Mouse (Mus musculus) left cerebral cortex, adult 2 months (tissue): ENCODE measurements around the gene Nol6. TPM values are rescaled to one million over a fixed set of nuclear protein-coding genes. Genes with fewer than 3 reads are reported as not detected.
"Not testable (repeated sequence)": the region's sequence is repeated elsewhere in the genome, so short reads cannot be mapped to it uniquely, and the experiment has no call there.

ENCODE experiments used
- DNase-seq, 2 experiments: peaks; one replicate each; pipeline ENCODE4 v3.0.0; 2021 to 2022; ENCODE audit warnings: low spot score in 2 of 2, mixed read lengths in 1 of 2; ENCODE audit errors: extremely low spot score in 1 of 2
- H3K27ac ChIP-seq: fragments of 200-600 bp; 2 replicates; pipeline ENCODE4 v1.8.1; 2022
- H3K4me3 ChIP-seq: fragments of 200-600 bp; 2 replicates; pipeline ENCODE4 v1.8.1; 2022
- CTCF ChIP-seq: fragments of 200-600 bp; IDR thresholded peaks from 2 replicates; pipeline ENCODE4 v1.8.1; 2022; ENCODE audit warnings: antibody characterized with exemption, mild to moderate bottlenecking, moderate library complexity
- intact Hi-C: fragments of 180-260 bp; cut with DNase I; formaldehyde crosslinking; loops from one replicate; pipeline ENCODE4 v1.15.1; 2025
- total RNA-seq, 2 experiments: library from RNA; stranded (reverse); gene quantifications; 2 replicates each; pipeline ENCODE4 v1.2.3; 2021

The Nol6 gene
- total RNA-seq, 2 experiments from 2014 or later = 91.4 to 97.4 TPM

GRCm38 (mm10) chr4:41094361-41094760 is 29.9 kb downstream of the Nol6 start:
- H3K4me3 ChIP-seq = no peak overlapping the region
- intact Hi-C loops = no loop called here
- no peak overlapping the region for H3K27ac ChIP-seq
- DNase-seq = no peak
- TF ChIP-seq CTCF = no peak

DNA sequence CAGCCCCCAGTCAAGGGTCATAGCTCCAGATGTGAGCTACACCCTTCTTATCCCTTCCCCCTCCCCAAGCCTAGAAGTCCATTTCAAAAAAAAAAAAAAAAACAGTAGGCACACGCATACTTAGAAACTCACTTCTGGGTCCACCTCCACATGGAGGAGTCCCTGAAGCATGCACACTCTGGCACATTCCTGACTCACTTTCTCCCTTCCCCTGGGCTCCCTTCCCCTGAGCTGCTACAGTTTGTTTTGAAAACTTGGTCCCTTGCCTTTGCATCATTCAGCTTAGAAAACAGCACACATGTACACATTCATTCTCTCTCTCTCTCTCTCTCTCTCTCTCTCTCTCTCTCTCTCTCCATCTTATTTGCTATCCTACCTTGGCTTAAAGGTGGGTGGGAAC is 31.3 kb downstream of the Nol6 start:
- intact Hi-C loops = no loop called here
- no peak overlapping the region for H3K4me3 ChIP-seq
- TF ChIP-seq CTCF = no peak
- no peak for DNase-seq
- H3K27ac ChIP-seq = no peak overlapping the region

DNA sequence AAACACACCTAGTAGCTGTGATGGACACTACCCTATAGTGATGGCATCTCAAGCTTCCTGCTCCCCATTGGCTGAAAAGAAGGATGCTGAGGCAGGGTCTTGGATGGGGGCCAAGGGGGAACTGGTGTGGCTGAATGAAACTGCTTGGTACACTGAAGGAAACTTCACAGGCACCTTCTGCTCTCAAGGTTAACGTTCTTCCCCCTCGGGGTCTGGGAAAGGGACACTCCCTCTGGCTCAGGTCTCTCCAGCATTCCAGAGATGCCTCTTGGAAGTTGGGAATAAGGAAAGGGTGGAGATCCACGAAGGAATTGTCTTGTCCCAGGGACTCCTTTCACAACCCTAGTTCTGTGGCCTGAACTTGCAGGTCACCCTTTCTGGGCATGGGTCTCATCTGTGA is 32.9 kb downstream of the Nol6 start:
- intact Hi-C loops = no loop called here
- no peak for TF ChIP-seq CTCF

GRCm38 (mm10) chr4:41089705-41090104 is 34.5 kb downstream of the Nol6 start:
- TF ChIP-seq CTCF = no peak
- intact Hi-C loops = no loop called here
- no peak for DNase-seq
- no peak overlapping the region for H3K27ac ChIP-seq
- H3K4me3 ChIP-seq = no peak overlapping the region

More for the DNA sequence above, 32.9 kb downstream of the Nol6 start:
- no peak overlapping the region for H3K27ac ChIP-seq
- H3K4me3 ChIP-seq = no peak overlapping the region
- no peak for DNase-seq

DNA sequence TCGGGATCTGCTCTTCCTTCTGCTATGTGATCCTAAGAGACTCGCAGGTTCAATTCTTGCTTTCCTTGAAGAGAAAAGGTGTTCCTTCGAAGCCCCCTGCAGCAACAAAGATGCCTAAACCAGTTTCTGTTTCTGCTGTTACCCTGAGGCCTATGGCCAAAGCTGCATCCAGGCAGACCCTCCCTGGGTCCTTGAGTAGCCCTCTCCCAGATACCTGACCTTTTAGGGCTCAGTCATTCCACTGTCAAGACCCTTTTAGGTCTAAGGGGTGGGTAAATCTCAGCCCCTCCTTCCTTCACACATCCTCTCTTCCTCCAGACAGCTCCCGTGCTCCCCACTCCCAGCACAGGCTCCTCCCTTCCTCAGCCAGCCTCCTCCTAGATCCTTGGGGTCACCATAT is 35.1 kb downstream of the Nol6 start:
- TF ChIP-seq CTCF = no peak
- no peak for DNase-seq
- H3K27ac ChIP-seq = no peak overlapping the region
- intact Hi-C loops = no loop called here
- H3K4me3 ChIP-seq = no peak overlapping the region

DNA sequence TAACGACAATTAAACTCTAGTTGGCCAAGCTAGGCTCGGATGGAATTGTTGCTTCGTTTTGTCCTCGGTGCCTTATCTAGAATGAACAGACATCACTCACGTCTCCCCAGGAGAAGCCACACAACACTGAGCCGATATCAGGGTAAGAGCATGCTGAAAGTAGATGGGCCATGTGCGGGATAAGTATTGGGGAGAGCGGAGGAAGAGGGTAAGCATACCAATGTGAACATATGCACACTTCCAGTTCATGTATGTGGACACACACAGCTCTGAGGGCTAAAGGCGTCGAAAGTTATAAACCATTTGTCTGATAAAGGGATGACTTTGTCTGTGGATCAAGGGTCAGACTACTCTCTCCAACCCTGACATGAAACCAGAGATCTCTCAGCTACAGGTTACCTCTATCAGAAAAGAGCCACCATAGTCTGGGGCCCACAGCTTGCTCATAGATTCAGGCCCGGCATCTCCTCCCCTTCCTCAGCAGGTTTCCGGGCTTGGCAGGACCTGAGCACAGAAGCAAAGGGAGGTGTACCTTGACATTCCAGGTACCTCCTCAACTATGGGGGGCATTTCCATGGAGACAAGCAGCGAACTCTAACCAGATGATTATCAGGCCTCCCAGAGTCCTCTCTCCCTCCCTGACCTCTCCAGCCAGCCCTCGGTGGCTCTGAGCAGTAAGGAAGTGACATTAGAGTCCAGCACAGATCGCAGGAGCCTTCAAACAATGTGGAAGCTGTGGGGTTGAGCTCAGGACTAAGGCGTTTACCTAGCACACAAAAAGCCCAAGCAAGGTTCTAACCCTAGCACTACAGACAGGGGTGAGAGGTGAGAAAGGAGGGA is 36.6 kb downstream of the Nol6 start:
- DNase-seq = no peak
- H3K27ac ChIP-seq = no peak overlapping the region
- intact Hi-C loops = no loop called here
- TF ChIP-seq CTCF = no peak
- no peak overlapping the region for H3K4me3 ChIP-seq

DNA sequence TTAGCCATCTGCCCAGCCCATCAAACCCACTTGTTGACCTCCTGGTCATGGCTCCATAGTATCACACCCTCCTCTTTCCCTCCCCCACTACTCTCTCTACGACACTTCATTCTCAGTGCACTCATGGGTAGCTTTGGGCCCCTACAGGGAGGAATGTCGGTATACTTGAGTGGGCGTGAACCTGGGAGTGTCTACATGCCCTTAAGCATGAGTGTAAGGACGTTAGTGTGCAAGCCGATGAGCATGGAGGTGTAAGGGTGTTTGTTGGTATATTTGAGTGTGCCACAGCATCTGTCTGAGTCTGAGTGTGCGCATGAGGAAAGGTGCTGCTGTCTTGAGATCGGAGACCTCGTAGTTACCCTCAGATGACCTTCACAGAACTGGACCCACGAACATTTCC is 37.3 kb downstream of the Nol6 start:
- no peak for TF ChIP-seq CTCF
- no peak overlapping the region for H3K27ac ChIP-seq
- no peak overlapping the region for H3K4me3 ChIP-seq

DNA sequence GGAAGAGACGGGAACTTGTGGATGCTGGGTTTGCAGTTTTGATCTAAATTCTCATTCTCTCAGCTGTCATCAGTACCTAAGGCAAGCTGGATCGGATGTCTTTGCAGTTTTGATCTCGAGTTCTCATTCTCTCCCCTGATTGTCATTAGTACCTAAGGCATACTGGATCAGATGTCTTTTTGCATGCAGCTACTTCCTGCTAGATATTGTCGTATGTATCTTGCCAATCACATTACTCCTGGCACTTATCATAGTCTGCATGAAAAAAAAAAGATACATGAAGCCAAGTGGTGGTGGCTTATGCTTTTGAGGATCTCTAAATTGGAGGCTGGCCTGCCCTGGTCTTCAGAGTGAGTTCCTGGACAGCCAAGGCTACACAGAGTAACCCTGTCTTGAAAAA is 39.4 kb downstream of the Nol6 start:
- TF ChIP-seq CTCF = no peak
- DNase-seq = no peak

More for the DNA sequence above, 37.3 kb downstream of the Nol6 start:
- intact Hi-C loops = no loop called here
- DNase-seq = no peak

GRCm38 (mm10) chr4:41082803-41083202 is 41.5 kb downstream of the Nol6 start:
- H3K4me3 ChIP-seq, intact Hi-C loops, H3K27ac ChIP-seq, DNase-seq: not testable (repeated sequence)

More for the DNA sequence above, 39.4 kb downstream of the Nol6 start:
- intact Hi-C loops = no loop called here
- H3K4me3 ChIP-seq = no peak overlapping the region
- no peak overlapping the region for H3K27ac ChIP-seq

DNA sequence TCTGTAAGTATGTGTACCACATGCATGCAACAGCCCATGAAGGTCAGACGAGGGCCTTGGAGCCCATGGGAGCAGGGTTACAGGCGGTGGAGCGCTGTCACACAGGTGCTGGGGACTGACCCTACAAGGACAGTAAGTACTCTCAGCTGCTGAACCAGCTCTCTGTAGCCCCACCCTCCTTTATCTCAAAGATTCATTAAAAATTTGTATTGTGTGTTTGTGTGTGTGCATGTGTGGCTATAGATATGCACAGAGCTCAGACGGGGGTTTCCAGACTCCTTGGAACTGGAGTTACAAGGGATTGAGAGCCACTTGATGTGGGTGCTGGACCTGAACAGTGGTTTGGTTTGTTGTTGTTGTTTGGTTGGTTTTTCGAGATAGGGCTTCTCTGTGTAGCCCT is 42.5 kb downstream of the Nol6 start:
- no peak overlapping the region for H3K27ac ChIP-seq
- no peak overlapping the region for H3K4me3 ChIP-seq
- intact Hi-C loops = no loop called here
- TF ChIP-seq CTCF = no peak
- no peak for DNase-seq

DNA sequence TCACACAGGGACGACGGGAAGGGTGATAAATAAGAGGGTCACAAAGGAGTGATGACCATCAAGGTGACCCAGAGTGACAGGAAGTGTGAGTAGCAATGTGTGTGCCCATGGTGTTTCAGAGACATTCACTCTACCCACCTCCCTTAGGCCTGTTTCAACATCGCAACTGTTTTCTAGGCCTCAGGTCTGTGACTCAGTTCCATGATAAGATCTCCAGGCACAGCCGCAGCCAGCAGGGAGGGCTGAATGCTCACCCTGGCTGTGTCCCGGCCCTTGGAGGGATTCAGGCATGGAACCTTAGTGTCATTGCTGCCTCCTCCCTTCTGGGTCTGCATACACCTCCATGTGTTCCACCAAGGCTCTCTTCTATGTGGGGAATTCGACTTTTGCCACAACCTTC is 45.5 kb downstream of the Nol6 start:
- TF ChIP-seq CTCF = no peak
- Histone ChIP-seq H3K4me3 (no peak overlapping the region), H3K27ac (no peak overlapping the region)
- no peak for DNase-seq
- intact Hi-C loops = no loop called here

DNA sequence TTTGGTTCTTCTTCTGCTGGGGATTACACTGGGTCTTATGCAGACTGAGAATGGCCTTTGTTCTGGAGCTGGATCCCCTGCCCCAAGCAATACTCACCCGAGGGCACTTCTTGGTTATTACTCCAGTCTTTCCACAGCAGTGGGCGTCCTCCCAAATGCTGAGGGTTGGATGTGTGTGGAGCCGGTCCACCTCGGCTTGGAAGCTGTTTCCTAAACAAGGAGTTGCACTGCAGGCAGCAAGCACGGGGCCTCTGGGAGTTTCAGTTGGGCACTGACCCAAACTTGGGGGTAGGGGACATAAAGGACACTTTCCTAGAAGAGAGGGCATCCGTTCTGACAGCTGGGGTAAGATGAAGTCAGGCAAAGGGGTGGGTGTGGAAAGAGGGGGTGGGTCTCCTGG is 49.8 kb downstream of the Nol6 start:
- no peak for TF ChIP-seq CTCF
- Histone ChIP-seq H3K4me3 (no peak overlapping the region), H3K27ac (no peak overlapping the region)
- intact Hi-C loops = no loop called here
- DNase-seq = no peak
